Mouse (Mus musculus): ENCODE results near the gene Syt2.

- TF ChIP-seq CTCF (IDR thresholded peaks at IDR 0.05; ENCODE audit: insufficient read depth, low read length) (no peak), POLR2A (IDR thresholded peaks at IDR 0.05; ENCODE audit: borderline replicate concordance, extremely low read depth, low read depth, low read length) (no peak)
These were observed 124.9 kb downstream of the Syt2 start for GRCm38 (mm10) chr1:134771353-134771752.
